Mouse (Mus musculus): Measurements from ENCODE around the gene Slc44a5.
"Not testable (repeated sequence)": the region's sequence is repeated elsewhere in the genome, so short reads cannot be mapped to it uniquely, and the experiment has no call there.

DNA sequence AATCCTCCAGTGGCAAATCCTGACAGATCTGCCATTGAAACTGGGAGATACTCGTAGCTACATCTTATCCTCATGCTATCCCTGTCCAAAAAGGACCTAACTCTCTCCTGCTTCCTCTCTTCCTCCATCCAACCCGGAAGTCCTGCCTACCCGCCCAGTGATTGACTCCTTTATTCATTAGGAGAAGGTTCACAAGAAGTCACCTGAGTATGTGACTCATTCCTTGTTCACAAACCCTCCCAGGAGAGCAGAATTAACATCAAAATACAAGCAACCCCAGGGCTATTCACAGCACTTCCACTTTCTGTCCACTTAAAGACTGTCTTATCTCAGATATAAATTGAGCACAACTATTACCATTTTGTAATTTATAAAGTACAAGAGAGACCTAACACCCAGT lies 180.3 kb downstream of the Slc44a5 start:
- not testable (repeated sequence) for TF ChIP-seq EP300 (IDR thresholded peaks at IDR 0.05; ENCODE audit: insufficient read depth, low read depth, low read length); CTCF (IDR thresholded peaks at IDR 0.05)
